Mouse (Mus musculus) E14TG2a.4 (cell line): ENCODE data around the gene Rnf169.
"Not testable (repeated sequence)": the region's sequence is repeated elsewhere in the genome, so short reads cannot be mapped to it uniquely, and the experiment has no call there.

Experiments
- H3K27me3 ChIP-seq: 2 replicates; pipeline ENCODE4 v1.6.1; 2014; ENCODE audit warnings: low read length, control low read depth; ENCODE audit not compliant: insufficient read depth
- H3K36me3 ChIP-seq: 2 replicates; pipeline ENCODE4 v1.6.1; 2014; ENCODE audit warnings: low read length, control low read depth; ENCODE audit not compliant: insufficient read depth
- H3K4me1 ChIP-seq: replicated peaks from 2 replicates; pipeline ENCODE4 v1.6.1; 2014; ENCODE audit warnings: low read depth, low read length, control low read depth
- H3K4me3 ChIP-seq: replicated peaks from 2 replicates; pipeline ENCODE4 v1.5.1; 2014; ENCODE audit warnings: mild to moderate bottlenecking, low read length
- H3K9me3 ChIP-seq: 2 replicates; pipeline ENCODE4 v1.6.1; 2014; ENCODE audit warnings: low read length, control low read depth
- CTCF ChIP-seq: conservative IDR thresholded peaks from 2 replicates; pipeline ENCODE4 v1.5.1; 2014; ENCODE audit warnings: low read length
- NANOG ChIP-seq: IDR thresholded peaks from 2 replicates; pipeline ENCODE4 v1.6.1; 2014; ENCODE audit warnings: borderline replicate concordance, low read length, mixed read lengths
- POU5F1 ChIP-seq: IDR thresholded peaks from 2 replicates; pipeline ENCODE4 v1.6.1; 2014; ENCODE audit warnings: low read length, borderline replicate concordance

The Rnf169 gene

DNA sequence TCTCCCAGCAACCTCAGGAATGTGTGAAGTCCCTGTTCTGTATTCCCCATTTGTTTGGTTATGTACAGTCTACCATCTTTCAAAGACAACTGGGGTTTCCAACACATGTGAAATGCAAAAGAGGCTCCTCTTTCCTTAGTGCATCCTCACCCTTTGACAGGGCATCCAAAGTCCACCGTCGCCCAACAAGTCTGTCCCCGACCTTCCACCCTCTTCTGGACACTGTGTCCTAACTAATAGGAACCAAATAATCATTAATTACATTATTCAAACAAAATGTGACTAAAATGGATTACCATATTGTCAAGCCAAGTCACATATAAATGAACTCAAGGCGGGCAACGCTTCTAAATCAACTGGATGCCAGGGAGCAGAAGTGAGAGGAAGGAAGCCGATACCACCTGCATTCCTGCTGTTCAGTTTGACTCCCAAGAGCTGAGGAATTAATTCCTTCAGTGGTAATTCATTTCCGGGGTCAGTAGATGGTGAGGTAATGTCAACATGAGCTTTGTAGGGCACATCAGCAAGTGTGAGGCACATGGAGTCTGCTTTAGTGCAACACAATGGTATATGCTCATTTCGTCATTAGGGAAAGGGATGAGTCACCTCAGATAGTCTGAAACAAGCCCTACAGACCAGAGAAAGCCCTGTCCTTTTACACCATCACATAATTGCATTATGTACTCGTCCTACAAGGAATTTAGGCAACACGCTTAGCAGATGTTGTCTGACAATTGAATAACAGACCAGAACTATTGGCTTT is 5.9 kb downstream of the Rnf169 start:
- TF ChIP-seq CTCF, result no peak
- TF ChIP-seq POU5F1, result no peak
- no peak for TF ChIP-seq NANOG
- Histone ChIP-seq H3K4me3 (no peak overlapping the region), H3K9me3 (no peaks in the 10 kb centered on the region)

DNA sequence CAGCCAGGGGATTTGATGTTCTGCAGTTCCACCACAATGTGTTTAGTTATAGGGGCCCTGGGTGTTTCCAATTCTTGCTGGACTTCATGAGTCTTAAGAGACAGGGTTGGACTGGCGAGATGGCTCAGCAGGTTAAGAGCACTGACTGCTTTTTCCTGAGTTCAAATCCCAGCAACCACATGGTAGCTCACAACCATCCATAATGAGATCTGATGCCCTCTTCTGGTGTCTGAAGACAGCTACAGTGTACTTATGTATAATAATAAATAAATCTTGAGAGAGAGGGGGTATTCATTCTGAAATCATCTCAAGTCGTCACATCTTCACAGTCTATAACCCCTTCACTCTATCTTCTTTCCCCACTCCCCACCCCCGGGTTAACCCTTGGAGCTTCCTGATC is 7.3 kb downstream of the Rnf169 start:
- Histone ChIP-seq H3K4me1 (peaks cover 64% of the 10 kb centered on the region), H3K36me3 (peaks cover 18% of the 10 kb centered on the region; the same call in 1 of the 2 replicates)
- H3K27me3 ChIP-seq, H3K9me3 ChIP-seq, H3K4me3 ChIP-seq: not testable (repeated sequence)

More for the DNA sequence above, 5.9 kb downstream of the Rnf169 start:
- H3K36me3 ChIP-seq, result peaks cover 18% of the 10 kb centered on the region; the same call in 1 of the 2 replicates
- H3K27me3 ChIP-seq, result no peaks in the 10 kb centered on the region
- peaks cover 66% of the 10 kb centered on the region for H3K4me1 ChIP-seq

- H3K36me3 ChIP-seq, result peaks cover 18% of the 10 kb centered on the region; the same call in 1 of the 2 replicates
- no peak for TF ChIP-seq CTCF
- TF ChIP-seq NANOG, result no peak
- no peak for TF ChIP-seq POU5F1
These were observed 8.3 kb downstream of the Rnf169 start for GRCm38 (mm10) chr7:99971926-99972325.

GRCm38 (mm10) chr7:99969151-99969550 is 11.1 kb downstream of the Rnf169 start:
- H3K4me1 ChIP-seq, result peaks cover 68% of the 10 kb centered on the region
- H3K9me3 ChIP-seq, result no peaks in the 10 kb centered on the region
- H3K36me3 ChIP-seq, result peaks cover 11% of the 10 kb centered on the region; the same call in 1 of the 2 replicates
- H3K27me3 ChIP-seq, result no peaks in the 10 kb centered on the region
- no peak overlapping the region for H3K4me3 ChIP-seq
- TF ChIP-seq NANOG (no peak), POU5F1 (no peak), CTCF (no peak)

More at GRCm38 (mm10) chr7:99971926-99972325, 8.3 kb downstream of the Rnf169 start:
- H3K9me3 ChIP-seq, result no peaks in the 10 kb centered on the region
- H3K4me1 ChIP-seq, result peaks cover 64% of the 10 kb centered on the region
- no peaks in the 10 kb centered on the region for H3K27me3 ChIP-seq
- H3K4me3 ChIP-seq, result no peak overlapping the region

GRCm38 (mm10) chr7:99966011-99966721 is 14.1 kb downstream of the Rnf169 start:
- TF ChIP-seq POU5F1 (no peak), NANOG (no peak), CTCF (no peak)
- no peaks in the 10 kb centered on the region for H3K9me3 ChIP-seq
- 0 out of 2 replicates have a peak overlapping the region, but pooled peaks have one; percentile 24 for H3K4me3 ChIP-seq
- H3K36me3 ChIP-seq, result peaks cover 7% of the 10 kb centered on the region
- no peaks in the 10 kb centered on the region for H3K27me3 ChIP-seq
- H3K4me1 ChIP-seq, result peaks cover 58% of the 10 kb centered on the region

GRCm38 (mm10) chr7:99965020-99965841 is 15.0 kb downstream of the Rnf169 start:
- Histone ChIP-seq H3K4me3 (peak overlapping the region; percentile 24; the same call in 1 of the 2 replicates), H3K9me3 (no peaks in the 10 kb centered on the region), H3K4me1 (peaks cover 58% of the 10 kb centered on the region), H3K36me3 (peaks cover 7% of the 10 kb centered on the region), H3K27me3 (no peaks in the 10 kb centered on the region)
- no peak for TF ChIP-seq CTCF
- TF ChIP-seq POU5F1, result no peak
- TF ChIP-seq NANOG, result no peak

GRCm38 (mm10) chr7:99963237-99963860 is 16.9 kb downstream of the Rnf169 start:
- no peak for TF ChIP-seq POU5F1
- no peak for TF ChIP-seq NANOG
- no peak for TF ChIP-seq CTCF
- H3K4me3 ChIP-seq, result no peak overlapping the region

More at GRCm38 (mm10) chr7:99963237-99963860, 16.9 kb downstream of the Rnf169 start:
- Histone ChIP-seq H3K4me1 (peaks cover 46% of the 10 kb centered on the region), H3K9me3 (no peaks in the 10 kb centered on the region), H3K27me3 (no peaks in the 10 kb centered on the region), H3K36me3 (peaks cover 7% of the 10 kb centered on the region)
